Mouse (Mus musculus): Measurements from ENCODE around the gene Prok1.

Prok1 gene

DNA sequence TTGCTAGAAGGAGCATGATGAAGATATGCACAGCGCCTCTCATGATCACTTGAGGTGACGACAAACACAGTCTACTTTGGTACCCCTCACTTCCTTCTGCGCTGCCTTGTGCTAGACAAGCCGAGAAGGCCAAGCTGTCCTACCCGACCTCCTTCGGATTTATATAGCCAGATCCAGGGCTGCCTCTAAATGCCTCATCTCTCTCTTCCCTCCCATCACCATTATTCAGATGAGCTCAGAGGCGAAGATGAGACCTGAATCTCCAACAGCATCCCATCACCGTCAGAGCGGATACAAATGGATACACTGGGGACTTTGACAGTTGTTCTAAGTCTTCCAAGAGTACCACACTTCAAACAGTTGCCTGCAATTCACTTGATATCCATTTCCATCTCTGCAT, at the start of gene Prok1:
Gene Prok1 (minus strand): TSS at position 101 of the 400 bp plus-strand sequence.
- no peak for DNase-seq

DNA sequence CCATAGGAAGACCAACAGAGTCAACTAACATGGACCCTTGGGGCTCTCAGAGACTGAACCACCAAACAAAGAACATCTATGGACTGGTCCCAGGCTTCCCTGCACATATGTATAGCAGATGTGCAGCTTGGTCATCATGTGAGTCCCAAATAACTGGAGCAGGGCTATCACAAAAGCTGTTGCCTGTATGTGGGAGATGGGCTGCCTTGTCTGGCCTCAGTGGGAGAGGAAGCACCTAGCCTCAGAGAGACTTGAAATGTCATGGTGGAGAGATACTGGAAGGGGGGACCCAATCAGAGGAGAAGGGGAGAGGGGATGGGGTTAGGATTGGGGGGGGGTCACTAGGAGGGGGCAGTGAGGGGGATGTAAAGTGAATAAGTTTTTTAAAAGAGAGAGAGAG, 47.8 kb upstream of the Prok1 start:
- DNase-seq: no peak

DNA sequence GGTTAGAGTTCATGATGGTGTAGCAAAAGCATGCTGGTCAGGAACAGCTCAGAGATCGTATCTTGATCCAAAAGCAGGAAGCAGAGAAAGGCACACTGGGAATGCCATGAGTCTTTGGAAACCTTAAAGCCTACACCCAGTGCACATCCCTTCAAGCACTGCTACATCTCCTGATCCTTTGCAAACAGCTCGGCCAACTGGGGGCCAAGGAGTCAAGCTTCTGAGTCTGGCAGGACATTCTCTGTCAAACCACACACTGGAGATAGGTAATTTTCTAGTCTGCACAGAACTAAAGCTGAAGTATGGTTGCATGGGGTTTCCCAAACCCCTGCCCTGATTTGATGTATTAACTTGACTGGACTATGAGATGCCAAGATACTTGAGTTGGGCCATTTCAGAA, 46.6 kb upstream of the Prok1 start:
- no peak for DNase-seq

DNA sequence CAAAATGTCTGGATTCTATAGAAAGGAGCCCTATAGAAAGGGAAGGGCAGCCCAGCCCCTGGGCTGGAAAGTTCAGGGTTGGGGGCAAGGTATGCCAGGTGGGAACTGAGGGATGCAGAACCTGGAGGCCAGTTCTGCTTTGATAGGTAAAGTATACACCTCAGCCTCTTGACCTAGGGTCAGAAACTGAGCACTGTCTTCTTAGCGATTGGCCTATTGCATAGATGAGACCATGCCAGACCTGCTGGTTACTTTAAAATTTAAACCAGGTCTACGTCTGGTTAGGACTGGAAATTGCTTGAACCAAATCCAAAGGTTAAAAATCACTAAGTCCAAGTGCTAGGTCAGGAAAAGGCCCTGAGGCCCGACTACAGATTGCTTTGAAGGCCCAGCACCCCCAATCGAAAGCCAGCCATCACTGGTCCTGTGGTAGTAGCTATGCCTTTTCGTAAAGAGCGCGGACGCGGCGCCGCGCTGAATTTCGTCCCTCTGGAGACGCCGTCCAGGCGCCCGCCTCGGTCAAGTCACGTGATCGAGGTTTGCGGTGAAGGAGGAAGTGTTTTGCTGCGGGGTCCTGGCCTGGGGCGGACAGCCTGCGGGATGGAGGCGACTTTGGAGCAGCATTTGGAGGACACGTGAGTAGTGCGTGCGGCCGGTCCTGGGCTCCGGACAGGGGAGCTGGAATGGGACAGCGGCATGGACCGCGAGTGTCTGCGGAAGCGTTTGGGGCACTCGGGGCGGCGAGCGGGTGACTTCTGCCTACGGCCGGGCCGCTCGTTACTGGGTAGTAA, 39.2 kb upstream of the Prok1 start, which contains the start of gene Lamtor5:
Gene Lamtor5 (plus strand): TSS at position 380 of the 791 bp plus-strand sequence.
- DNase-seq: peak; percentile 87

DNA sequence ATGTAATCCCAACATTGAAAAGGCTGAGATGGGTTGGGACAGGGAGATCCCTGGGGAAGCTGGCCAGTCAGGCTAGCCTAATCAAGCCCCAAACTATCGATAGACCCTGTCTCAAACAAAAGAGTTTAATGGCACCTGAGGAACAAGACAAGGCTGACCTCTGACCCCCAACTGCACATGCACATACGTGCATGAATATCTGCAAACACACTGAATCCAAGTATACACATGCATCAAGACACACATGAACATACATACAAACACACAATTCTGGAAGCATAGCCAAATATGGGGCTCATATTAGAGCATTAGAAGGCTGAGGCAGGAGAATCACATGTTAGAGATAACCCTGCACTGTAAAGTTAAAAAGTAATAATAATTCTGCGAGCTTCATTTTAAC, 37.1 kb upstream of the Prok1 start:
- no peak for DNase-seq

DNA sequence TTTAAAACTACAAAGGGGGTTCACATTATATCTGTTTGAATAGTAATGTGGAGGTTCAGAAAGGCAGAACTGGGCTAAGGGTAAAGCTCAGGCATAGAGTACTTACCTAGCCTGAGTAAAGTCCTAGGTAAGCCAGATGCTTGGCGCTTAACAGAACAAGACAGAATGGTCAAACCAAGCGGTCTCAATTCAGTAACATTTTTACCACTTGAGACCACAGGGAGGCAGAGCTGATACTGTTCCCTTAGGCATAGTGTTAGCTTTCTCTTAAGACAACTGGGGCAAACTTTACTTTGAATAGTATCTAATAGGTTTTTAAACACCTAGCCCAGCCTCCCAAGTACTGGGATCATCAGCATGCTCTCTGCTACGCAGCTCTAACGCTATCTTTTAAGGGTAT, 36.5 kb upstream of the Prok1 start:
- no peak for DNase-seq

DNA sequence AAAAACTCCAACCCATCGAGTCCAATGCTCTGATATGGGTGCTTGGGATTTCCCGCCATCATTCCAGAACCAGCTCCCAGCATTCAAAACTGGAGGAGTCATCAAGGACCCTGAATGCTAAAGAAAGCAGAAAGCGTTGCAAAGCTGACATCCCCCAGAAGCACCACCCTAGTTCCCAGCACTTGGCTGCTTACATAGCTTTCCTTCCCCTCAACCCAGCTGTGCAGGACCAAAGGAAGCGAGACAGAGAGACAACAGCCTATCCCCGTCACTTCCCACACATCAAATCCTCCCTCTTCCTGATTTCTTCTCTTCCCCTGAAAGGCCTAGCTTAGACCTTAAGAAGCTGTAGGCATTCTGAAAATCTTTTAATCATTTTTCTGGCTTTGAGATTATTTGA, 35.8 kb upstream of the Prok1 start:
- no peak for DNase-seq

DNA sequence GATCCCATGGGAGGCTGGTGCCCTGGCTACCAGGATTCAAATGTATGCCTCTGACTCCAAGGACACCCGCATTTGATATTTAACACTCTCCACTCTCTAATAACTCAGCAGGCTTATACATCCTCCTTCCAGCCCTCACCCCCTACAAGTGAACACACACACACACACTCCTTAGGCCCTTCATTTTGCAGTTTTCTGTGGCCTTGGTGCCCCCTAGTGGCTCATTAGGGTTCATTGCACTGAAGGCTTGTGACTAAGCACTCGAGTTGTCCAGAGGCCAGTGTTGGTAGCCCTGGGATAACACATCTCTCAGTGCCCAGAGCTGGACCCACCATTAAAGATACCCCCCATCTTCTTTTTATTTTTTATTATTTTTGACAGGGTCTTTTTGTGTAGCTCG, 34.3 kb upstream of the Prok1 start:
- DNase-seq: peak; percentile 49

DNA sequence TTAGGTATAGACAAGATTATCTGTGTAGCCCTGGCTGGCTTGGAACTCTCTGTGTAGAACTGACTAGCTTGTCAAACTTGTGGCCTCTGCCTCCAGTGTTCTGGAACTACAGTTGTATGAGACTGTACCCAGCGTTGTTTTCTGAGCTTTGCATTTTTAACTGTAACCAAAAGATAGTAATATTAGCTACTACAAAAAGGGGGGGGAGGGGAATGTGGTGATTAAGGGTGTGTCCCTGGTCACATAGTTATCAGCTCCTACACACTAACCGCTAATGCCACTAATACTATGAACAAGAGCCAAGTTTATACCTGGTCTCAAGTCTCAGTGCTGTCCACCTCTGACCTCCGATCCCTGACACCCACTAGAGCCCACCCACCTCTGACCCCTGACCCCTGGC, 32.9 kb upstream of the Prok1 start:
- no peak for DNase-seq

DNA sequence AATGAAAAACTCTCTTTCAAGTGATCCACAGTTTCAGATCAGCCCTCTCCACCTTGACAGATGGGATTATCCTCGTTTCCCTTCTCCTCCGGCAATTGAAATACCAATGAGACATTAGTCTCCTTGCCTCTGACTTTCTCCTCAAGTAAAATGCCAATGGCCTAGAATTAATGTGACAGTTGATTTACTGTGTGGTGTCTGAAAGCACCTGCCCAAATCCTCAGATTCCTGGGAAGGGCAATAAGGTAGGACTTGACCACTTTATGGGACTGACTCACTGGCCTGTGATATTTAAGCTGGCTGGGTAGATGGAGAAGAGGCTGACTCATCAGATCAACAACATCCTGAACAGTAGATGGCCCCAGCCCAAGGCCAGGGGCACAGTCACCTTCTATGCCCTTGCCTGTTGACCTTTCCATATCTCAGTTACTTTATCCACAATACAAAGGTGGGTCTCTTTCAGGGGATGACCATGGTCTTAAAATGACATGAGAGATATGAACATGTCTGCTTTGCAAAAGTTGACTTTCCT, 27.4 kb upstream of the Prok1 start:
- DNase-seq: no peak

DNA sequence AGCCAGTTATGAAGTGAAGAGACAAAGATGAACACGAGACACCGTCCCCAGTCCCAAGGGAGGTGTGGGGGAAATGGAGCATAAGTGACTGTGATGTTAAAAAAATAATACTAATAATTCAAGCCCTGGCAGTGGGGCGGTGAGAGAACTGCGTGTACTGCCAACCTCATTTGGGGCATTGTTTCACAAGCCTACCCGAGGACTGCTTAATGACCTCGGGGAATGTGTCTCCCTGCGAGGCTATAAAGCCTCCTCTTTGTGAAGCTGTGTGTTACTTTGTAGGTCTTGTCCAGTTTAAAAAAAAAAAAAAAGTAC, 22.3 kb upstream of the Prok1 start:
- DNase-seq: no peak

DNA sequence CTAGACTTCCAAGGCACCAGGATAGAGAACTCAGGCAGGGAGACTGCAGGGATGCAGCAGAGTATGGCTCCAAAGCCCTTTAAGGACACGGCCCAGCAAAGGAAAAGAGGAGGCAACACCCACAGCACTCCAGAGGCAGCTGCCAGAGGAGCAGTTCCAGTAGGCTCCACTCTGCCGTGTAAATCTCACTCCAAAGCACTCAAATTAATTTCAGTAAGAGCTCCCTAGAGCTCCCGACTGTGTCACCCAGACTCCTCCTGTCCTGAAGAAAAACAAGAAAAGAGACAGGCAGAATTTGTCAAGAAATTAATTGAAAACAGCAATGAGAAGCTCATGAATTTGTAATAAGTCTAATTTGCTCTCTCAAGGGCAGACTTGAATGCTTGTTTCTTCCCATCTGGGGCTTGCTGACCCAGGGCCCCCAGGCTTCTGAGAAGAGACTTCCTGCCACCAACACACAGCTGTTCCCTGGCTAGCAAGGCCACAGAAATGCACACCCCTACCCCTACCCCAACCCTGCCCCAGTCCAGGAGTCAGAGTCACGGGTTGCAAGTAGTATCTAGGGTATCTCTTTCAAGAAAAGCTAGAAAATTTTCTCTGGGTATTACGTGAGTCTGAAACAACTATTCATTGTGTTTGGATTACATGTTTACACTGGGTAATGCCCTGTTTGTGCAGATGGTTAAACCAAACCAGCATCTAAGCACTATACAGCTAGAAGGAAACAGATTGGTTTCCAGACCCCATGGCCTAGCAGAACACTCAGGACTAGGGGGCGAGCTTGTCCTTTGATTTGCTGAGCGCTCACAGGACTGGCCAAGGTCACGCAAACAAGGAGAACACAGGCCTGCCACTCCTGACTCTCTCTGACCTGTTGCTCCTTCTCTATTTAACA, 21.7 kb upstream of the Prok1 start:
- no peak for DNase-seq

DNA sequence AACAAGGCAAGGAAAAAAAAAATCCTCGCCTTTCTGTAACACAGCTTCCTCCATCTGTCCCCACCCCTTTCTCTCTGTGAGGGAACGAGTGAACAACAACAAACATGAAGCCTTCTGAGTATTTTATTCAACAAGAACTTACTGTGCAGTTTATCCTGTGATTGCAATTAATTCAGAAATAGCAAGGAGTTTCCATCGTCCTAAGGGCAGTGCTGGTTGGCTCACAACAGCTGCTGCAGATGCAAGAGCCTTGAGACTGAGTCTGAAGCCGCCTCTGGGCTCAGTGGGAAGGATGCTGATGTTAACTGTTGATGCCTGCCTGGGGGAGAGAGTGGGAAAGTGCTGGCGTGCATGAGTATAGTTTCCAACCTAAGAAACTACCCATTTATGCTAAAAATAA, 18.4 kb upstream of the Prok1 start:
- no peak for DNase-seq

DNA sequence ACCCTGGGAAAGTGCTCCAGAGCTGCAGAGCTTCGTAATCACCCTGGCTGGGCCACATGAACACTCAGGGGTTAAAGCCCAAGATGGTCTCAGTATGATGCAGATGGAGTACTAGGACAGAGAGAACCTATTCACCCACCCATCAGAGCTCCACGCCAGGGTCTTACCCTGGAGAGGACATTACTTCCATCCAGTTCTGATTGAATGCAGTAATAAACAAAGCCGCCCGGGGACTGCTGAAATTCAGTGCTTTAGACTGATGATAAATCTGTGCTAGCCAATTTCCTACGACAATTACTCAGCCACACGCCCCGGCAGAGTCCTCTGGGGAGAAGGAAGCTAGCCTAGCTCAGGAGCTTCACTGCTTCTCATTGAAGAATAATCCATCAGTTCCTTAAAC, 17.2 kb upstream of the Prok1 start:
- DNase-seq: no peak

DNA sequence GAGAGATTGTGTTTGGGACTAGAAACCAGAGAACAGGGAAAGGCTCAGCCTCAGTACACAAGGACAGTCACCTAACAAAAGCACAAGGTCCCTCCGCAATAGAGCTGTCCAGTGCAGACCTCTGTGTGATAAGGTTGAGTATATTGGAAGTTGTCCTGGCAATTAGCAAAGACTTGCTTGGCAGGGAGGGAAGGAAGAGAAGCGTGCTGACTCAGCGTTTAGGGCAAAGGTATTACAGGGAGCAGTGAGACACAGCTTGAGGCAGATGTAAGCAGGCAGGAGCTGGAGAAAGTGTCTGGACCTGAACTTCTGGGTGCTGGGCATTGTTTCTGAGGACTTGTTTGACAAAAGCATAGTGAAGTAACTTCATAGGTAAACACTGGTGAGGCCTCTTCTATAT, 16.5 kb upstream of the Prok1 start:
- DNase-seq: no peak

DNA sequence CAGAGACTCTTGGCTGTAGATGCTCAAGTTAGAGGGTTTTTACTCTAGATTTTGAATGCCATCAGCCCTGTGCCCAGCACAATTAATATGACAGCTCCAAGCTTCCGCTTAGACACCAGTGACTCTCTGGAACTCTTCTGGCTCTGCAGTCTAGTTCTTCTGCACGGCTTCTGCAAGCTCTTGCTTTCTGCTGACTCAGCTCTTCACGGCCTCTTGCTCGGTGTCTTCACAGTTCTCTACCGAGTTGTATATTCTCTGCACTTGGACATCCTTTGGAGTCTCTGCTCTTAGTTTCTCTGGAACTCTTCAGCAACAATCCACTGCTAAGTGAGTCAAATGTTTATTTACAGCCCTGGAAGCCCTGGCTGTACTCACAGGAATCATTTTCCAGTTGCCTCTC, 14.4 kb upstream of the Prok1 start:
- DNase-seq: no peak

DNA sequence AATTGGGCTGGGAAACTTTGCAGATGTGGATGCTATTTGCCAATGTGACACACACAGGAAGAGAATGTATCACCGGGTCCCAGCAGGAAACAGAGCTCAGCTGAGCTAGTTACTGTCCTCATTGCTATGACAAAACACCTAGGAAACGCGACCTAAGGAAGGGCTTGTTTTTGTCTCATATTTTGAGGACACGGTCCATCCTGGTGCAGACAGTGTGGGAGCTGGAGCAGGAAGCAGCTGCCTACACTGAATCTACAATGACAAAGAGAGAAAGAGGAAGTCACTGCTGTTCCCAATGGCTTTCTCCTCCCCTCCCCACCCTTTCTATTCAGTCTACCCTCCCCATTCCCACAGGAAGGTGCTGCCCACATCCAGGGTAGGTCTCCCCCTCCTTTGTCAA, 12.5 kb upstream of the Prok1 start:
- no peak for DNase-seq

DNA sequence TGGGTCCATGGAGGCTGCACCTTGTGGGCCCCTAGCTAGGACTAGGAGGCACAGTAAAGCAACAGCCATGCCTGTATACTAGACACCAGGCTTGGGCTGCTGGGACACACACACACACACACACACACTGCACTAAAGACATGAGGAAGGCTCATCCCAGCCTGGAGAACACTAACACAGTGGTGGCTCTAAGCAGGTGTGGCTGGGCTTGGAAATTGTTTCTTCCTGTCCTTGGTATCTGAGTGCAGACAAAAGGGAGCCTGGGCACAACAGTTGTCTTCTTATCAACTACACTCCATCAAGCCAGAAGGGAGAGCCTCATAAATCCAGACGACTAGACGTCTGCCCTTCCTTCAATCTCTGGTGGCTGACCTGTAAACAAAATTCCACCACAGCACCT, 10.8 kb upstream of the Prok1 start:
- no peak for DNase-seq

DNA sequence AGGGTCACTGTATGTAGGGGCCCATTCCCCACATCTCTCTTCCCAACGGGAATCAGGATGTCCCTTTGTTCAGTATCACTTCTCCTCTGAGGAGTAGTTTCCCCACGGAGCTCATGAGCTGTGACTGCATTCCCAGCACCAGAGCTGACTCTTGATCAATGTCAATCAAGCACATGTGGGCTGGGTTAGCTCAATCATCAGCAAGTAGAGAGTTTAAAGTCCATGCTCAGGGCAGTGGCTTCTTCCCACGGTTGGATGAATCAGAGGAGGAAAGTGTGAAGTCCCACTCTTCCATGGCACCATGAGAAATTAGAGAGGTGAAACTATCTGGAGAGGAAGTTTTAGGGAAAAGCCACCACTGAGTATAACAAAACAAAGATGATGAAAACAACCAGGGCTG, 9.5 kb upstream of the Prok1 start:
- DNase-seq: no peak

DNA sequence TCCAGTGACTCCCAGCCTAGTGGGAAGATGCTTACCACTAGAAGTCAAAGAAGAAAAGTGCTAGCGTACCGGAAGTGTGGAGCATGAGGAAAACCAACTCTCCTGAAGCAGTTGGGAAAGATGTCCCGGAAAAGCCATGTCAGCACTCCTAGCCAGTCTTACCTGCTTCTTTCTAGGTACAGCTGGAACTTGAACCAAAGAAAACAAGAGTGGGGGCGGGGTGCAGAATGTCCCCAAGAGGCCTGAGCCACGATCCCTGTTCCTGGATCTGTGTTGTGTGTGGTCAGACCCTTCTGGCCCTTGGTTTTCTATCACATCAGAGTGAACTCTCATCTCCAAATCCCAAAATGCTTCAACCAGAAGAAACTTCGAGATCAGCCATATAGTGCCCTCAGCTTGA, 7.4 kb upstream of the Prok1 start:
- no peak for DNase-seq

DNA sequence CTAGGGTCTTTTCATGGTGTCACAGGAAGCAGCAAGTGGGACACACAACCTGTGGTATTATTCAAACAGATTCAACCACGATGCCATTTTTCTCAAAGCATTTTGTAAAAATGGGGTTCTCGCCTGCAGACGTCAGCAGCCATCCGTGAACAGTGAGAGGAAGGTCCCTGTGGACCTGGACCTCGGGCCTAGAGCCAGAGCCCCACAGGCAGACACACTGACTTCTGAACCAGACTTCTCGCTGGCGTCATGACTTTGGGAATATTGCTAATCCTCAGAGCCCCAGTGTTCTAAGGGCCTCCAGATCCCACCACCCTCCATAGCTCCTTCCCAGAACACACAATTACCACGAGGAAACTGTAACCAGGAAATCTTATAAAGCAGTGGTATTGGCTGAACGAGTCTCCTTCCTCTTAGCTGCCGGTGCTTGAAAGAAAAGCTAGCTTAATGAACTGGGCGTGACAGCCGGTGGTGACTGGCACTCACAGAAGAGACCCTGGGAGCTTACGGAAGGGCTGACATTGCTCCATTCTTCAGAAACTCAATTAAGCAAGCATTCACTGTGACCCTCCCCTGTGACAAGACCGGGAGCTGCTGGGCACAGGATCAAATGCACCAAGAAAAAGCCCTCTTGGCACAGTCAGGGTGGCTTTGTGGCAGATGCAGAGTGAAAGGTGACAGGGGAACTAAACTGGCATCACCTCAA, 2.0 kb upstream of the Prok1 start:
- DNase-seq: no peak

DNA sequence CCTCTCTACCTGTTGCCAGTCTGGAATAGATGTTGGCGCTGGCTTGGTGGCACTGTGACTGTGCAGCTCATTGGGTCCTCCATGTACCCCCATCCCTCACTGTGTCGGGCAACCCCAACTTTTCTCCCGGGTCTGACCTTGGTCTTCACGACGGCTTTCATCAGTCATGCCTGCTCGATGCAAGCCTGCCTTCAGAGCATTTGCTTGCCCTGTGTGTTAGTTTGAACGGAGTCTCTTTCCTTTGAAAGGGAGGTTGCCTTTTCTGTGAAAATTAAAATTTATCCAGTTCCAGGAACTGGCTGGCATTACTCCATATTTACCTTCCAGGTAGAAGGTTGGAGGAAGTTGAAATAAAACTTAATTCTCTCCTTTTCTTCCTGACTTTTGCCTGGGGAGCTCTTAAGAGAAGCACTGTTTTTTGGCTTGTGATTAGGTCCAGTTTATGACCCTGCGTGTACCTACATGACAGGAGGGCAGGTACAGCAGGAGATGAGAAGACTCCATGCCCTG, 981 bp downstream of the Prok1 start:
- no peak for DNase-seq

DNA sequence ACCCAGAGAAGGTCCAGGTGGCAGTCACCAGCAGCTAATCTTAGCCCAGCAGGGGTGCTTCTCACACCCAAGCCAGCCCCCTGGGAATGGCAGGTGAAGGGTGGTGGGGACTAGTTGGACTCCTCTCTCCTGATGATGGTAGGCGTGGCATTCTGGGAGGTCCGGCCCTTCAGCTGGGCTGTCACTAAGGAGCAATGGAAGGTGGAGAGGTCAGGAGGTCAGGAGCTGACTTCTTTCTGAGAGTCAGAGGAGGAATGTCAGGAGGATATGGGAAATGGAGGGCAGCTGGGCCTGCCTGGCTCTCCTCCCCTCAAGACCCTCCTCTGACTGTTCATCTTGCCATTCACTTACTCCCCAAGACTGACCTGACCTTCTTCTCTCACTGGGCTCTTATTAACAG, 1.5 kb downstream of the Prok1 start:
- no peak for DNase-seq
